Mouse (Mus musculus) embryonic facial prominence, embryonic 10.5 days (tissue): ENCODE results near the gene Ctnna3. TPM values are rescaled to one million over a fixed set of nuclear protein-coding genes. Genes with fewer than 3 reads are reported as not detected.

Experiments
- DNase-seq: peaks from one replicate; pipeline ENCODE4 v3.0.0-alpha.2; 2017; ENCODE audit warnings: low spot score
- H3K27ac ChIP-seq: fragments of 300-500 bp; sonication (generic); replicated peaks from 2 replicates; pipeline ENCODE4 v1.5.1; 2016; ENCODE audit warnings: mild to moderate bottlenecking
- H3K27me3 ChIP-seq: fragments of 300-500 bp; sonication (generic); replicated peaks from 2 replicates; pipeline ENCODE4 v1.6.1; 2016; ENCODE audit warnings: low read depth, mild to moderate bottlenecking; ENCODE audit not compliant: poor library complexity, severe bottlenecking
- H3K36me3 ChIP-seq: fragments of 300-500 bp; sonication (generic); replicated peaks from 2 replicates; pipeline ENCODE4 v1.6.1; 2016; ENCODE audit warnings: mild to moderate bottlenecking, moderate library complexity
- H3K4me1 ChIP-seq: fragments of 300-500 bp; sonication (generic); 2 replicates; pipeline ENCODE4 v1.6.1; 2016
- H3K4me3 ChIP-seq: fragments of 300-500 bp; sonication (generic); 2 replicates; pipeline ENCODE4 v1.5.1; 2016; ENCODE audit warnings: mild to moderate bottlenecking, moderate library complexity
- H3K9me3 ChIP-seq: fragments of 300-500 bp; sonication (generic); 2 replicates; pipeline ENCODE4 v1.6.1; 2016; ENCODE audit warnings: mild to moderate bottlenecking
- WGBS: fragments of 180-500 bp; shearing (Covaris S2); methylation state at CpG from one replicate; pipeline ENCODE4 v1.1.7; 2016; 5-methylcytosine and 5-hydroxymethylcytosine counted together
- polyA plus RNA-seq: library from polyadenylated mRNA; unstranded; fragments of >200 nt; fragmentation: Nextera tagmentation; extraction: Ambion mirVana; gene quantifications from 2 replicates; pipeline ENCODE4 v1.2.1, GENCODE M21; 2016

The Ctnna3 gene
- polyA plus RNA-seq, 1 experiment from 2014 or later, result 0.22 TPM

DNA sequence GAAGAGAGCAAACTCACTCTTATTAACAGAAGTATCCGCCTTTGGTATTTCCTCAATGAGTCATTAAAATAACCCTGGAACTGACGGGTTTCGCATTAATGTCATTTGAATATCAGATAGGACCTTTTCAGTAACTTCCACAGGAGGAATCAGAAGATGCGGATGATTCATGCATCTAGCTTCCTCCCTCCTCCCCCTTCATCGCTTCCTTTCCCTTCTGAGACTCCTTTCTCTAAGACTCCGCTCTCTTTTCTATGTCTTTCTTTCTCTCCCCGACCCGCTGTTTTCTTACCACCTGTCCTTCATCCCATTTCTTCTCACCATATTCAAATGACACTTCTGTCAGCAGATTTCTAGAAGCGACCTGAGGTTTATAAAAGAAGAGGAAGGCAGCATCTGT, 572.1 kb downstream of the Ctnna3 start:
- H3K27me3 ChIP-seq, result no peaks in the 10 kb centered on the region
- no peak for DNase-seq
- WGBS, result 88% methylated on average over 9 of the region's 9 CpGs
- no peak overlapping the region for H3K27ac ChIP-seq
- H3K9me3 ChIP-seq, result no peaks in the 10 kb centered on the region
- H3K36me3 ChIP-seq, result no peaks in the 10 kb centered on the region
- no peaks in the 10 kb centered on the region for H3K4me1 ChIP-seq
- H3K4me3 ChIP-seq, result no peak overlapping the region

- 85% methylated on average over 1 of the region's 1 CpGs for WGBS
- no peak overlapping the region for H3K4me3 ChIP-seq
- DNase-seq, result no peak
- H3K27ac ChIP-seq, result no peak overlapping the region
- no peaks in the 10 kb centered on the region for H3K9me3 ChIP-seq
- H3K27me3 ChIP-seq, result no peaks in the 10 kb centered on the region
- H3K4me1 ChIP-seq, result no peaks in the 10 kb centered on the region
- H3K36me3 ChIP-seq, result no peaks in the 10 kb centered on the region
These were observed 590.4 kb downstream of the Ctnna3 start for GRCm38 (mm10) chr10:64020347-64020746.

DNA sequence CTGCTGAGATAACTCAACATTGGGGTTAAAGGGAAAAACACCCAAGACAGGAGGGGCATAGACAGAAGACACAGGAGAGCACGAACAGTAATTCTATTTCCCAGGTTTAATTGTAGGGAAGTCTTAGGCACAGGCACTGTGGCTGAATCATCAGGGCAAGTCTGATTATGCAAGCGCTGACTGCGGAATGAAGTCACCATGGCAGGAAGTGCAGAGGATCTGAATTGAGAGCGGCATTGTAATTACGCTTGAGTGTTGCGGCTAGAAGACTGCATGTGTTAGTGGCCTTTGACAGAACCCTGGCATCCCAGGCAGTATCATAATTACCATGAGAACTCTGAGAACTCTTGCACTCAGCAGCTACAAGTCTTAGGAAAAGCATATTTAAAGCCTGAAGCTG, 593.4 kb downstream of the Ctnna3 start:
- WGBS, result 82% methylated on average over 6 of the region's 6 CpGs
- Histone ChIP-seq H3K36me3 (no peaks in the 10 kb centered on the region), H3K4me1 (no peaks in the 10 kb centered on the region), H3K9me3 (no peaks in the 10 kb centered on the region), H3K27me3 (no peaks in the 10 kb centered on the region), H3K4me3 (no peak overlapping the region), H3K27ac (no peak overlapping the region)
- no peak for DNase-seq

DNA sequence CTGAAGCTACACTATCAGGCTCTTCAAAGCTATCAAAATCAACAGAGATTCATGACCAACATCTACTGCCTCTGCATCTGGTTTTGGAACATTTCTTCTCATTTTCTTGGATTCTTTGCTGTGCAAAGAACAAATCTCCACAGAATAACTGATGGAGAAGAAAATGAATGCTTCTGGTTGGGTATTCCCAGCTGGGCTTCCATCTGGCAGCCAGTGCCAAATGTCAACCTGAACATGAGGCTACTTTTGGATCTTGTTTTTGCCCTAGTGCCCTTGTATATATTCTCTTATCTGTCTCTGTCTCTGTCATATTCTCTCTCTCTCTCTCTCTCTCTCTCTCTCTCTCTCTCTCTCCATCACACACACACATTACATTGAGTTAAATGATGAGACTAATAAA, 601.0 kb downstream of the Ctnna3 start:
- Histone ChIP-seq H3K27ac (no peak overlapping the region), H3K9me3 (no peaks in the 10 kb centered on the region), H3K27me3 (no peaks in the 10 kb centered on the region), H3K36me3 (no peaks in the 10 kb centered on the region), H3K4me1 (no peaks in the 10 kb centered on the region), H3K4me3 (no peak overlapping the region)
- no peak for DNase-seq

- peak; percentile 17 for DNase-seq
- WGBS, result 72% methylated on average over 17 of the region's 17 CpGs
These were observed 610.0 kb downstream of the Ctnna3 start for GRCm38 (mm10) chr10:64039760-64040535.

GRCm38 (mm10) chr10:64041218-64041617, 611.3 kb downstream of the Ctnna3 start:
- WGBS, result 95% methylated on average over 7 of the region's 7 CpGs
- no peak for DNase-seq
- no peaks in the 10 kb centered on the region for H3K4me1 ChIP-seq
- no peaks in the 10 kb centered on the region for H3K36me3 ChIP-seq
- H3K27me3 ChIP-seq, result no peaks in the 10 kb centered on the region
- H3K27ac ChIP-seq, result no peak overlapping the region
- no peaks in the 10 kb centered on the region for H3K9me3 ChIP-seq
- no peak overlapping the region for H3K4me3 ChIP-seq

More at GRCm38 (mm10) chr10:64039760-64040535, 610.0 kb downstream of the Ctnna3 start:
- Histone ChIP-seq H3K4me1 (no peaks in the 10 kb centered on the region), H3K36me3 (no peaks in the 10 kb centered on the region), H3K4me3 (no peak overlapping the region), H3K9me3 (no peaks in the 10 kb centered on the region), H3K27ac (no peak overlapping the region), H3K27me3 (no peaks in the 10 kb centered on the region)

DNA sequence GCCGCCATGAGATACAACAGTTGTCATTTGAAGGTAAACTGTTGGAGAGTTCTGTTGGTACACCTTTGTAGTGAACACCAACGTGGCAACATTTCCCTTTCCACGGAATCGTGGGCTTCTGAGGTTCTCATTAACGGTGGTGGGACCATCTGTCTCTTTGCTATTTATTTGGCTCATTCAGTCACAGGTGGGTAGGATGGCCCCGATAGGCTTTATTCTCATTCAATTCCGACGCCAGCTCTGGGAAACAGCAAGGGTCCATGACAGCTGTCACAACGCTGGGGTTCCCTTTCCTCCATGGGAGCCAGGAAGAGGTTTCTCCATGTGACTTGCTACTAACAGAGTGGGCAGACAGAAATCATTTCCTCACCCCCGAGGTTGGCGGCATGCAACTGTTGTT, 612.0 kb downstream of the Ctnna3 start:
- no peak overlapping the region for H3K4me3 ChIP-seq
- H3K27ac ChIP-seq, result no peak overlapping the region
- DNase-seq, result no peak
- no peaks in the 10 kb centered on the region for H3K36me3 ChIP-seq
- H3K4me1 ChIP-seq, result no peaks in the 10 kb centered on the region
- H3K27me3 ChIP-seq, result no peaks in the 10 kb centered on the region
- H3K9me3 ChIP-seq, result no peaks in the 10 kb centered on the region
- WGBS, result 87% methylated on average over 11 of the region's 11 CpGs

GRCm38 (mm10) chr10:64049151-64049550, 619.3 kb downstream of the Ctnna3 start:
- no peak overlapping the region for H3K4me3 ChIP-seq

GRCm38 (mm10) chr10:64049946-64050345, 620.0 kb downstream of the Ctnna3 start:
- WGBS, result 87% methylated on average over 6 of the region's 6 CpGs
- Histone ChIP-seq H3K36me3 (no peaks in the 10 kb centered on the region), H3K27me3 (no peaks in the 10 kb centered on the region), H3K9me3 (no peaks in the 10 kb centered on the region), H3K27ac (no peak overlapping the region), H3K4me3 (no peak overlapping the region), H3K4me1 (no peaks in the 10 kb centered on the region)
- DNase-seq, result no peak

More at GRCm38 (mm10) chr10:64049151-64049550, 619.3 kb downstream of the Ctnna3 start:
- WGBS, result 90% methylated on average over 6 of the region's 6 CpGs
- Histone ChIP-seq H3K36me3 (no peaks in the 10 kb centered on the region), H3K4me1 (no peaks in the 10 kb centered on the region), H3K27ac (no peak overlapping the region), H3K27me3 (no peaks in the 10 kb centered on the region), H3K9me3 (no peaks in the 10 kb centered on the region)
- DNase-seq, result no peak

GRCm38 (mm10) chr10:64063704-64064103, 633.8 kb downstream of the Ctnna3 start:
- no peaks in the 10 kb centered on the region for H3K9me3 ChIP-seq
- H3K27me3 ChIP-seq, result no peaks in the 10 kb centered on the region
- no peak overlapping the region for H3K27ac ChIP-seq
- H3K4me1 ChIP-seq, result no peaks in the 10 kb centered on the region
- WGBS, result 90% methylated on average over 9 of the region's 9 CpGs
- no peak for DNase-seq
- H3K36me3 ChIP-seq, result no peaks in the 10 kb centered on the region
- H3K4me3 ChIP-seq, result no peak overlapping the region

DNA sequence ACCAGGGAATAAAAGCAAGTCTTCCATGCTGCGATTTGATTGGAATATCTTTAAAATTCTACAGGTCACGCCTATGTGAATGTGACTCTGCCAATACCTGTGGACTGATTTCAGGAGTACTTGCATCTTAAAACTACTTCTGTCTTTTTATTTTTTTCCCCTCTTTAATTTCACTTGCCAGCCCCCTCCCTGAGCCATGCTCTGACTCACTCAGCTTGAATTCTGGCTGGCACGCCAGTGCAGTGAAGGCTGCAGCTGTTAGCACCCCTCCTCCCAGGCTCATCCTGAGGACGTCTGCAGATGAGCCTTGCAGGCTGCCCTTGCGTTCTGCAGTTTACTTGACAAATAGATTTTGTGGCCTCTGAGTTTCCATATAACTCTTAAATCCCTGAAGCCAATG, 646.0 kb downstream of the Ctnna3 start:
- Histone ChIP-seq H3K9me3 (no peaks in the 10 kb centered on the region), H3K36me3 (no peaks in the 10 kb centered on the region), H3K4me1 (no peaks in the 10 kb centered on the region), H3K4me3 (no peak overlapping the region), H3K27ac (no peak overlapping the region), H3K27me3 (no peaks in the 10 kb centered on the region)
- no peak for DNase-seq
- 40% methylated on average over 5 of the region's 5 CpGs for WGBS

- no peaks in the 10 kb centered on the region for H3K4me1 ChIP-seq
- DNase-seq, result no peak
- H3K4me3 ChIP-seq, result no peak overlapping the region
- no peaks in the 10 kb centered on the region for H3K27me3 ChIP-seq
- no peaks in the 10 kb centered on the region for H3K9me3 ChIP-seq
- H3K27ac ChIP-seq, result no peak overlapping the region
- 61% methylated on average over 10 of the region's 10 CpGs for WGBS
- H3K36me3 ChIP-seq, result no peaks in the 10 kb centered on the region
These were observed 646.6 kb downstream of the Ctnna3 start for GRCm38 (mm10) chr10:64076410-64077052.

DNA sequence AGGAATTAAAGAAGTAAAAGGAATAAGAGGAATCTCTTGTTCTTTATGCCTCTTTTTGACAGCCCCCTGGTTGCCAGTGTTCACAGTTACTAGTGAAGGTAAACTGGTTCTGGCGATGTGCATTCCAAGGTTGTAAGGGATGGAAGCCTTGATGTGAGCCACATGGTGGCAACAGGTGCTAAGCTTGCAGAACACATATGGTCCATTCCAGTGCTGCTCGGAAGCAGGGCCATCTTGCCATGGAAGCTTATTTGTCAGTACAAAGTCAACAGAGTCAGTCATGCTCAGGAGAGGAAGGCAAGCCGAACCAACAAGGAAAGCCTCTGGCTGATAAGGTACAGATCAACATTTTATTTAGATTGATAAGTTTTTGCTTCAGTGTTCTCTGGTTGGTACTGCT, 652.4 kb downstream of the Ctnna3 start:
- Histone ChIP-seq H3K27me3 (peaks cover 22% of the 10 kb centered on the region), H3K9me3 (no peaks in the 10 kb centered on the region), H3K4me3 (no peak overlapping the region), H3K27ac (no peak overlapping the region), H3K36me3 (no peaks in the 10 kb centered on the region), H3K4me1 (peaks cover 16% of the 10 kb centered on the region)
- no peak for DNase-seq
- WGBS, result 85% methylated on average over 3 of the region's 3 CpGs
